Mouse (Mus musculus): ENCODE results near the gene Dcps. TPM values are rescaled to one million over a fixed set of nuclear protein-coding genes. Genes with fewer than 3 reads are reported as not detected.
"Not testable (repeated sequence)": the region's sequence is repeated elsewhere in the genome, so short reads cannot be mapped to it uniquely, and the experiment has no call there.

Dcps gene
- polyA plus RNA-seq, 1 experiment from 2014 or later: 91.3 TPM

GRCm38 (mm10) chr9:35152923-35153322, 22.9 kb downstream of the Dcps start:
- H3K9ac ChIP-seq (ENCODE audit: low read depth, low read length): no peak overlapping the region
- DNase-seq (ENCODE audit: low spot score) (no peak), ATAC-seq (ENCODE audit: low FRiP score) (no peak)
- no peaks in the 10 kb centered on the region for H3K27me3 ChIP-seq (ENCODE audit: control insufficient read depth, insufficient read depth, low read length)
- H3K4me3 ChIP-seq (ENCODE audit: low read depth, low read length): no peak overlapping the region
- no peaks in the 10 kb centered on the region for H3K4me1 ChIP-seq (replicated peaks; ENCODE audit: control insufficient read depth, insufficient read depth, low read length)
- H3K9me3 ChIP-seq (ENCODE audit: control insufficient read depth, low read length): no peaks in the 10 kb centered on the region
- 87% methylated on average over 1 of the region's 1 CpGs for WGBS
- H3K36me3 ChIP-seq (ENCODE audit: control insufficient read depth, insufficient read depth, low read length): no peaks in the 10 kb centered on the region
- no peak overlapping the region for H3K4me2 ChIP-seq (replicated peaks; ENCODE audit: low read depth, low read length)
- no peak overlapping the region for H3K27ac ChIP-seq (ENCODE audit: low read depth, low read length)

- not testable (repeated sequence) for H3K9me3 ChIP-seq (ENCODE audit: control insufficient read depth, low read length); H3K27me3 ChIP-seq (ENCODE audit: control insufficient read depth, insufficient read depth, low read length); H3K4me3 ChIP-seq (ENCODE audit: low read depth, low read length); H3K9ac ChIP-seq (ENCODE audit: low read depth, low read length); H3K27ac ChIP-seq (ENCODE audit: low read depth, low read length); DNase-seq (ENCODE audit: low spot score); H3K4me1 ChIP-seq (replicated peaks; ENCODE audit: control insufficient read depth, insufficient read depth, low read length); H3K36me3 ChIP-seq (ENCODE audit: control insufficient read depth, insufficient read depth, low read length); H3K4me2 ChIP-seq (replicated peaks; ENCODE audit: low read depth, low read length); ATAC-seq (ENCODE audit: low FRiP score)
Observed at GRCm38 (mm10) chr9:35148822-35149221, 27.0 kb downstream of the Dcps start.

DNA sequence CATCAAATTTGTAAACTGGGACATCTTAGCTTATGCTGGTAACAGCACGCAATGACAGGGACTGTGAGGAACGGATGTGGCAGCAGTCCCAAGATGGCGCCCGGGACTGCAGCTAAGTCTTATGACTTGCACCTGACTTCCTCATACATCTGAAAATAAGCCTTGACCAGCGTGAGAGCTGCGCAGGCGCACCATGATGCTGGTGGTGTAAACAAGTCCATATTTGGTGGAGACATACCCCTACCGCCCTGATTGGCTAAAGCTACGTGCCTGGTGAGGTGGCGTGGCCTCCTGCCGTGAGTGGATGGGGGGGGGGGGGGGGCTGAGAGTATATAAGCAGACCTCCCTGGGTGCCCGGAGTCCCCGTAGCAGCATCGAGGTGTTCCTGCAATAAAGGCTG, 28.6 kb downstream of the Dcps start:
- not testable (repeated sequence) for H3K9me3 ChIP-seq (ENCODE audit: control insufficient read depth, low read length); DNase-seq (ENCODE audit: low spot score); H3K27me3 ChIP-seq (ENCODE audit: control insufficient read depth, insufficient read depth, low read length); H3K27ac ChIP-seq (ENCODE audit: low read depth, low read length); H3K4me1 ChIP-seq (replicated peaks; ENCODE audit: control insufficient read depth, insufficient read depth, low read length); H3K4me2 ChIP-seq (replicated peaks; ENCODE audit: low read depth, low read length); H3K9ac ChIP-seq (ENCODE audit: low read depth, low read length); ATAC-seq (ENCODE audit: low FRiP score); H3K4me3 ChIP-seq (ENCODE audit: low read depth, low read length); H3K36me3 ChIP-seq (ENCODE audit: control insufficient read depth, insufficient read depth, low read length)
- 98% methylated on average over 14 of the region's 14 CpGs for WGBS

DNA sequence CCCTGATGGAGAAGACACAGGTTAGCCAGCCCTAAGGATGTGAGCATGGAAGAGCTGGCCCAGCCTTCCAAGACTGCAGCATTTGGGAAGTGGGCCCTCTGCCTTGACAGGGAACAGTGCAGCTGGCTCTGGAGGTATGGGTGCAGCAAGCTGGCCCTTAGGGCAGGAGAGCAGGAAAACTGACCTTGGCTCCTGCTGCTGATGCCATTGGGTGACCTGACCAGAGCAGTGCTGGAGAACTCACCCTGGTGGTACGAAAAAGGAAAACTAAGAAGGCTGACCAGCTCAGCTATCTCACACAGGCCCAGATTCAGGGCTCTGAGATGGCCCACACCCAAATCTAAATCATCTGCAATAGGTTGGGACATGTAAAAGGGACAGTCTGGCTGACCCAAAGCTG, 30.0 kb downstream of the Dcps start:
- no peak overlapping the region for H3K9ac ChIP-seq (ENCODE audit: low read depth, low read length)
- no peak overlapping the region for H3K4me2 ChIP-seq (replicated peaks; ENCODE audit: low read depth, low read length)
- ATAC-seq (ENCODE audit: low FRiP score) (no peak), DNase-seq (ENCODE audit: low spot score) (no peak)
- no peaks in the 10 kb centered on the region for H3K36me3 ChIP-seq (ENCODE audit: control insufficient read depth, insufficient read depth, low read length)
- H3K9me3 ChIP-seq (ENCODE audit: control insufficient read depth, low read length): no peaks in the 10 kb centered on the region
- H3K4me1 ChIP-seq (replicated peaks; ENCODE audit: control insufficient read depth, insufficient read depth, low read length): no peaks in the 10 kb centered on the region
- no peaks in the 10 kb centered on the region for H3K27me3 ChIP-seq (ENCODE audit: control insufficient read depth, insufficient read depth, low read length)
- 93% methylated on average over 1 of the region's 1 CpGs for WGBS
- H3K27ac ChIP-seq (ENCODE audit: low read depth, low read length): no peak overlapping the region
- no peak overlapping the region for H3K4me3 ChIP-seq (ENCODE audit: low read depth, low read length)

- no peak for ATAC-seq (ENCODE audit: low FRiP score)
Observed at GRCm38 (mm10) chr9:35145118-35145517, 30.7 kb downstream of the Dcps start.

DNA sequence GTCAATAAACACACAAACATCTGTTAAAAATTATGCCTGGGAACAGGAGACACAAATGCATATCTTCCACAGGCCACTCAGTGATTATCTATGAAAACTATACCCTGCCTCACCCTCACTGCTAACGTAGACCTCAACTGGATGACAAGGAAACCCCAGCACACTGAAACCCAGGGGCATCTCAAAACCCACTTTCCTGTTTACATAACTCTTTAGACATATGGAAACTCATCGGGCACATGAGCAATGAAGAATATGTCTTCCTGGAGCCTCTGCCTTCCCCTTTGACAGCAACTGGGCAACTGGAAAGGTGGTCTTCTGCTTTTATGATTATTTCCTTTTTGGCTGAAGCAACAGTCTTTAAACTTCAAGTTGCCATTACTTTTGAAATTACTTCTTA, 33.6 kb downstream of the Dcps start:
- WGBS: 86% methylated on average over 2 of the region's 2 CpGs

More at GRCm38 (mm10) chr9:35145118-35145517, 30.7 kb downstream of the Dcps start:
- Histone ChIP-seq H3K4me2 (replicated peaks; ENCODE audit: low read depth, low read length) (no peak overlapping the region), H3K4me3 (ENCODE audit: low read depth, low read length) (no peak overlapping the region), H3K9me3 (ENCODE audit: control insufficient read depth, low read length) (no peaks in the 10 kb centered on the region), H3K4me1 (replicated peaks; ENCODE audit: control insufficient read depth, insufficient read depth, low read length) (no peaks in the 10 kb centered on the region), H3K36me3 (ENCODE audit: control insufficient read depth, insufficient read depth, low read length) (no peaks in the 10 kb centered on the region), H3K27me3 (ENCODE audit: control insufficient read depth, insufficient read depth, low read length) (no peaks in the 10 kb centered on the region), H3K27ac (ENCODE audit: low read depth, low read length) (no peak overlapping the region), H3K9ac (ENCODE audit: low read depth, low read length) (no peak overlapping the region)
- no peak for DNase-seq (ENCODE audit: low spot score)
- 86% methylated on average over 9 of the region's 9 CpGs for WGBS

DNA sequence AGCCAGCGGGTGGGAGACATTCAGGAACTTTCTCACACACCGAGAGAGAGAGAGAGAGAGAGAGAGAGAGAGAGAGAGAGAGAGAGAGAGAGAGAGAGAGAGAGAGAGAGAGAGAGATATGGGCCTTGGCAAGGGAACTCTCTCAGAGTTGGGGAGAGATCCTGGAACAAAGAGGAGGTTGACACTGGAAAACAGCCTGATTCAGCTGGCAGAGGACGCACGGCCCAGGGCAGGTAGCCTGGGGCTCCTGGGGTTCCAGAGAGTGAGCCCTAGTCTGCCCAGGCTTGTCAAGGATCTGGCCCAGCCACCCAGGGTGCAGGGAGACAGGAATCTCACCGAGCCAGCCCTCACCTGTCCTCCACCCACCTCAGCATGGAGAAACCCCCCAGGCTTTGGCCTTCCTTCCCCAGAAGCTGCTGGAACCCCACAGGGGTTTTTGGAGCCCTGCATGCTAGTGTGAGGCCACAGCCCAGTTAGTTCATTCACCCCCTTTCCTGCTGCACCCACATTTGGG, 36.6 kb downstream of the Dcps start:
- Histone ChIP-seq H3K27ac (ENCODE audit: low read depth, low read length) (no peak overlapping the region), H3K36me3 (ENCODE audit: control insufficient read depth, insufficient read depth, low read length) (no peaks in the 10 kb centered on the region)

More for the DNA sequence above, 33.6 kb downstream of the Dcps start:
- no peak for DNase-seq (ENCODE audit: low spot score)
- ATAC-seq (ENCODE audit: low FRiP score): no peak
- Histone ChIP-seq H3K9ac (ENCODE audit: low read depth, low read length) (no peak overlapping the region), H3K36me3 (ENCODE audit: control insufficient read depth, insufficient read depth, low read length) (no peaks in the 10 kb centered on the region), H3K27ac (ENCODE audit: low read depth, low read length) (no peak overlapping the region), H3K9me3 (ENCODE audit: control insufficient read depth, low read length) (no peaks in the 10 kb centered on the region), H3K4me2 (replicated peaks; ENCODE audit: low read depth, low read length) (no peak overlapping the region), H3K4me3 (ENCODE audit: low read depth, low read length) (no peak overlapping the region), H3K4me1 (replicated peaks; ENCODE audit: control insufficient read depth, insufficient read depth, low read length) (no peaks in the 10 kb centered on the region), H3K27me3 (ENCODE audit: control insufficient read depth, insufficient read depth, low read length) (no peaks in the 10 kb centered on the region)

GRCm38 (mm10) chr9:35138029-35138428, 37.8 kb downstream of the Dcps start:
- ATAC-seq (ENCODE audit: low FRiP score): no peak
- no peak overlapping the region for H3K4me2 ChIP-seq (replicated peaks; ENCODE audit: low read depth, low read length)
- H3K4me1 ChIP-seq (replicated peaks; ENCODE audit: control insufficient read depth, insufficient read depth, low read length): no peaks in the 10 kb centered on the region
- no peak overlapping the region for H3K4me3 ChIP-seq (ENCODE audit: low read depth, low read length)
- DNase-seq (ENCODE audit: low spot score): no peak
- no peaks in the 10 kb centered on the region for H3K27me3 ChIP-seq (ENCODE audit: control insufficient read depth, insufficient read depth, low read length)
- no peaks in the 10 kb centered on the region for H3K9me3 ChIP-seq (ENCODE audit: control insufficient read depth, low read length)
- no peak overlapping the region for H3K27ac ChIP-seq (ENCODE audit: low read depth, low read length)
- no peak overlapping the region for H3K9ac ChIP-seq (ENCODE audit: low read depth, low read length)
- H3K36me3 ChIP-seq (ENCODE audit: control insufficient read depth, insufficient read depth, low read length): no peaks in the 10 kb centered on the region
- 74% methylated on average over 7 of the region's 7 CpGs for WGBS

More for the DNA sequence above, 36.6 kb downstream of the Dcps start:
- H3K9ac ChIP-seq (ENCODE audit: low read depth, low read length): no peak overlapping the region
- DNase-seq (ENCODE audit: low spot score) (no peak), ATAC-seq (ENCODE audit: low FRiP score) (no peak)
- no peaks in the 10 kb centered on the region for H3K4me1 ChIP-seq (replicated peaks; ENCODE audit: control insufficient read depth, insufficient read depth, low read length)
- H3K4me3 ChIP-seq (ENCODE audit: low read depth, low read length): no peak overlapping the region
- WGBS: 82% methylated on average over 5 of the region's 5 CpGs
- H3K4me2 ChIP-seq (replicated peaks; ENCODE audit: low read depth, low read length): no peak overlapping the region
- H3K27me3 ChIP-seq (ENCODE audit: control insufficient read depth, insufficient read depth, low read length): no peaks in the 10 kb centered on the region
- no peaks in the 10 kb centered on the region for H3K9me3 ChIP-seq (ENCODE audit: control insufficient read depth, low read length)

- Histone ChIP-seq H3K4me3 (ENCODE audit: low read depth, low read length) (no peak overlapping the region), H3K27me3 (ENCODE audit: control insufficient read depth, insufficient read depth, low read length) (no peaks in the 10 kb centered on the region), H3K36me3 (ENCODE audit: control insufficient read depth, insufficient read depth, low read length) (no peaks in the 10 kb centered on the region), H3K4me2 (replicated peaks; ENCODE audit: low read depth, low read length) (no peak overlapping the region), H3K4me1 (replicated peaks; ENCODE audit: control insufficient read depth, insufficient read depth, low read length) (no peaks in the 10 kb centered on the region), H3K9ac (ENCODE audit: low read depth, low read length) (no peak overlapping the region), H3K9me3 (ENCODE audit: control insufficient read depth, low read length) (no peaks in the 10 kb centered on the region), H3K27ac (ENCODE audit: low read depth, low read length) (no peak overlapping the region)
- no peak for DNase-seq (ENCODE audit: low spot score)
- WGBS: 83% methylated on average over 6 of the region's 6 CpGs
- no peak for ATAC-seq (ENCODE audit: low FRiP score)
Observed at GRCm38 (mm10) chr9:35135575-35135974, 40.3 kb downstream of the Dcps start.
